In the genomic region with DNA sequence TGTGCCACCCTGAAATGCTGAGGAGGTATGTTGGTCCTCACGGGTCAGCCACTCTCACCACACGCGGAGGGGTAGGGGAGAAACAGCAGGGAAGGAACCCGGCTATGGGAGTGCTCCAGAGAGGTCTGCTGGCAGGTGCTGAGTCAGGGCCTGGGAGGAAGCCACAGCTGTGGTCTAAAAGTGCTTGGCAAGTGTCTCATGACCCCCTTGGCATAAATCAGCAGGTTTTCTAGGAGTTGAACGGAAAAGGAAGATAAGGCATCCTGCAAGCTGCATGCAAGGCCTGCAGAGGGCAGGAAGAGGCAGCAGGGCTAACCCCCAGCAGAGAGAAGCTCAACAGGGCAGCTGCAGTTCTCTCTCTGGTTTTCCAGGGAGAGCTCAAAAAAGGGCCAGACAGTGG, we compare ENCODE assay signal across 7 mouse cellular contexts. TPM values are rescaled to one million over a fixed set of nuclear protein-coding genes. Genes with fewer than 3 reads are reported as not detected.
DNase-seq lines count a peak whose midpoint lies in the region; ATAC-seq lines count a peak whose summit lies in the region.

No protein-coding gene starts in this region.

- DNase-seq in neural tube, embryonic 11.5 days (ENCODE audit: low spot score) = no peak
- peak; percentile 39 for DNase-seq in c-Kit-positive CD71-negative TER-119-negative erythroid progenitor cells, embryonic 14.5 days (ENCODE audit: low read depth)
- peak; percentile 80 for DNase-seq in kidney, adult 9 months
- DNase-seq in c-Kit-positive CD71-positive TER-119-positive erythroid progenitor cells, embryonic 14.5 days (ENCODE audit: low spot score) = no peak
- DNase-seq in forebrain, embryonic 14.5 days (ENCODE audit: low spot score) = no peak

- H3K36me3 ChIP-seq in neural tube, embryonic 11.5 days (ENCODE audit: control insufficient read depth, insufficient read depth, low read length) = peaks cover 2% of the 10 kb centered on the region; the same call in 1 of the 2 replicates
- peaks cover 27% of the 10 kb centered on the region for H3K36me3 ChIP-seq in neural tube, embryonic 15.5 days
- H3K36me3 ChIP-seq in forebrain, embryonic 14.5 days (ENCODE audit: control insufficient read depth, insufficient read depth, low read length) = peaks cover 42% of the 10 kb centered on the region

- no peaks in the 10 kb centered on the region for H3K9me3 ChIP-seq in neural tube, embryonic 11.5 days (ENCODE audit: control insufficient read depth, low read length)
- H3K9me3 ChIP-seq in neural tube, embryonic 15.5 days (replicated peaks) = no peaks in the 10 kb centered on the region
- H3K9me3 ChIP-seq in forebrain, embryonic 14.5 days (replicated peaks; ENCODE audit: control insufficient read depth, low read length) = no peaks in the 10 kb centered on the region

- 69% methylated on average over 5 of the region's 5 CpGs for WGBS in neural tube, embryonic 11.5 days
- WGBS in neural tube, embryonic 15.5 days = 63% methylated on average over 5 of the region's 5 CpGs
- WGBS in forebrain, embryonic 14.5 days = 77% methylated on average over 5 of the region's 5 CpGs

- no peak overlapping the region for H3K4me2 ChIP-seq in neural tube, embryonic 11.5 days (ENCODE audit: low read depth)
- H3K4me2 ChIP-seq in neural tube, embryonic 15.5 days = no peak overlapping the region
- no peak overlapping the region for H3K4me2 ChIP-seq in forebrain, embryonic 14.5 days (ENCODE audit: low read length)

- no peak overlapping the region for H3K4me3 ChIP-seq in neural tube, embryonic 11.5 days (ENCODE audit: low read depth, low read length)
- H3K4me3 ChIP-seq in neural tube, embryonic 15.5 days (replicated peaks) = no peak overlapping the region
- no peak overlapping the region for H3K4me3 ChIP-seq in forebrain, embryonic 14.5 days (ENCODE audit: low read depth, low read length)

- H3K27ac ChIP-seq in neural tube, embryonic 11.5 days (ENCODE audit: low read depth, low read length) = no peak overlapping the region
- H3K27ac ChIP-seq in neural tube, embryonic 15.5 days (replicated peaks) = no peak overlapping the region
- H3K27ac ChIP-seq in forebrain, embryonic 14.5 days (ENCODE audit: low read depth, low read length) = no peak overlapping the region

- peaks cover 10% of the 10 kb centered on the region; the same call in 1 of the 2 replicates for H3K4me1 ChIP-seq in neural tube, embryonic 11.5 days (ENCODE audit: control insufficient read depth, insufficient read depth, low read length)
- peaks cover 75% of the 10 kb centered on the region for H3K4me1 ChIP-seq in neural tube, embryonic 15.5 days
- H3K4me1 ChIP-seq in forebrain, embryonic 14.5 days (ENCODE audit: control insufficient read depth, insufficient read depth, low read length) = peaks cover 8% of the 10 kb centered on the region; the same call in 1 of the 2 replicates

- no peaks in the 10 kb centered on the region for H3K27me3 ChIP-seq in neural tube, embryonic 11.5 days (ENCODE audit: control insufficient read depth, insufficient read depth, low read length)
- H3K27me3 ChIP-seq in neural tube, embryonic 15.5 days (replicated peaks) = no peaks in the 10 kb centered on the region
- no peaks in the 10 kb centered on the region for H3K27me3 ChIP-seq in forebrain, embryonic 14.5 days (replicated peaks; ENCODE audit: control insufficient read depth, insufficient read depth, low read length)

- no peak for ATAC-seq in neural tube, embryonic 11.5 days (ENCODE audit: insufficient read depth, low FRiP score, low TSS enrichment)
- ATAC-seq in neural tube, embryonic 15.5 days (ENCODE audit: low FRiP score) = no peak
- peak; percentile 68 for ATAC-seq in megakaryocyte, adult 5-6 weeks (ENCODE audit: poor library complexity, severe bottlenecking)
- no peak for ATAC-seq in forebrain, embryonic 14.5 days

- H3K9ac ChIP-seq in neural tube, embryonic 11.5 days (ENCODE audit: low read length) = peak overlapping the region; percentile 26; the same call in 1 of the 2 replicates
- no peak overlapping the region for H3K9ac ChIP-seq in neural tube, embryonic 15.5 days (replicated peaks)
- no peak overlapping the region for H3K9ac ChIP-seq in forebrain, embryonic 14.5 days (ENCODE audit: low read length)

RNA-seq across cellular contexts. Expression of gene Sh3gl1, which starts 5.5 kb away (rescaled TPM):
- polyA plus RNA-seq in neural tube, embryonic 11.5 days (2014; fragmentation: Nextera tagmentation; extraction: Ambion mirVana) = 122 and 125 TPM in 2 replicates
- polyA plus RNA-seq in neural tube, embryonic 15.5 days (2015; fragmentation: Nextera tagmentation; extraction: Ambion mirVana) = 105 and 114 TPM in 2 replicates
- total RNA-seq in megakaryocyte, adult 5-6 weeks (2015) = 21.7 and 22.3 TPM in 2 replicates
- total RNA-seq in megakaryocyte, adult 5-6 weeks (2017) = 28.4 and 35.0 TPM in 2 replicates
- 96.0 and 113 TPM in 2 replicates for polyA plus RNA-seq in forebrain, embryonic 14.5 days (2014; fragmentation: Nextera tagmentation; extraction: Ambion mirVana)

RNA-seq across cellular contexts. Expression of gene Chaf1a, which starts 9.3 kb away (rescaled TPM):
- 23.5 and 25.0 TPM in 2 replicates for polyA plus RNA-seq in neural tube, embryonic 11.5 days (2014; fragmentation: Nextera tagmentation; extraction: Ambion mirVana)
- 4.0 and 10.1 TPM in 2 replicates for polyA plus RNA-seq in neural tube, embryonic 15.5 days (2015; fragmentation: Nextera tagmentation; extraction: Ambion mirVana)
- 8.1 and 9.6 TPM in 2 replicates for total RNA-seq in megakaryocyte, adult 5-6 weeks (2015)
- 18.3 and 22.2 TPM in 2 replicates for total RNA-seq in megakaryocyte, adult 5-6 weeks (2017)
- 6.8 and 6.9 TPM in 2 replicates for polyA plus RNA-seq in forebrain, embryonic 14.5 days (2014; fragmentation: Nextera tagmentation; extraction: Ambion mirVana)

RNA-seq across cellular contexts. Expression of gene Mpnd, which starts 25.4 kb away (rescaled TPM):
- polyA plus RNA-seq in neural tube, embryonic 11.5 days (2014; fragmentation: Nextera tagmentation; extraction: Ambion mirVana) = 157 and 176 TPM in 2 replicates
- 121 and 130 TPM in 2 replicates for polyA plus RNA-seq in neural tube, embryonic 15.5 days (2015; fragmentation: Nextera tagmentation; extraction: Ambion mirVana)
- 23.2 and 28.6 TPM in 2 replicates for total RNA-seq in megakaryocyte, adult 5-6 weeks (2015)
- total RNA-seq in megakaryocyte, adult 5-6 weeks (2017) = 95.5 and 112 TPM in 2 replicates
- 170 TPM in 2 replicates for polyA plus RNA-seq in forebrain, embryonic 14.5 days (2014; fragmentation: Nextera tagmentation; extraction: Ambion mirVana)

RNA-seq across cellular contexts. Expression of gene Stap2, which starts 25.5 kb away (rescaled TPM):
- polyA plus RNA-seq in neural tube, embryonic 11.5 days (2014; fragmentation: Nextera tagmentation; extraction: Ambion mirVana) = 5.4 and 6.3 TPM in 2 replicates
- polyA plus RNA-seq in neural tube, embryonic 15.5 days (2015; fragmentation: Nextera tagmentation; extraction: Ambion mirVana) = 7.3 and 11.5 TPM in 2 replicates
- total RNA-seq in megakaryocyte, adult 5-6 weeks (2015) = 0.25 and 0.62 TPM in 2 replicates
- 0.22 and 0.24 TPM in 2 replicates for total RNA-seq in megakaryocyte, adult 5-6 weeks (2017)
- polyA plus RNA-seq in forebrain, embryonic 14.5 days (2014; fragmentation: Nextera tagmentation; extraction: Ambion mirVana) = 4.7 and 5.0 TPM in 2 replicates

RNA-seq across cellular contexts. Expression of gene Ubxn6, which starts 43.9 kb away (rescaled TPM):
- 45.3 and 45.6 TPM in 2 replicates for polyA plus RNA-seq in neural tube, embryonic 11.5 days (2014; fragmentation: Nextera tagmentation; extraction: Ambion mirVana)
- 65.3 and 79.4 TPM in 2 replicates for polyA plus RNA-seq in neural tube, embryonic 15.5 days (2015; fragmentation: Nextera tagmentation; extraction: Ambion mirVana)
- 12.9 and 13.2 TPM in 2 replicates for total RNA-seq in megakaryocyte, adult 5-6 weeks (2015)
- 17.0 and 30.7 TPM in 2 replicates for total RNA-seq in megakaryocyte, adult 5-6 weeks (2017)
- 68.8 and 83.7 TPM in 2 replicates for polyA plus RNA-seq in forebrain, embryonic 14.5 days (2014; fragmentation: Nextera tagmentation; extraction: Ambion mirVana)

Comparison
In these comparisons a context has a peak if more than half of its experiments do, and no peak if none do; other contexts are left out.
1. DNase-seq: peak in c-Kit-positive CD71-negative TER-119-negative erythroid progenitor cells, embryonic 14.5 days (single experiment) and kidney, adult 9 months (single experiment); none in neural tube, embryonic 11.5 days (single experiment), c-Kit-positive CD71-positive TER-119-positive erythroid progenitor cells, embryonic 14.5 days (single experiment) and forebrain, embryonic 14.5 days (single experiment).